Mouse (Mus musculus) urinary bladder, postnatal 0 days (tissue): Measurements from ENCODE around the gene Cep72. TPM values are rescaled to one million over a fixed set of nuclear protein-coding genes. Genes with fewer than 3 reads are reported as not detected.

ENCODE experiments used
- polyA plus RNA-seq: library from polyadenylated mRNA; unstranded; fragments of >200 nt; fragmentation: Nextera tagmentation; extraction: Ambion mirVana; gene quantifications from 2 replicates; pipeline ENCODE4 v1.2.1, GENCODE M21; 2015

Gene Cep72
- polyA plus RNA-seq, result 11.8 and 15.2 TPM in 2 replicates

DNA sequence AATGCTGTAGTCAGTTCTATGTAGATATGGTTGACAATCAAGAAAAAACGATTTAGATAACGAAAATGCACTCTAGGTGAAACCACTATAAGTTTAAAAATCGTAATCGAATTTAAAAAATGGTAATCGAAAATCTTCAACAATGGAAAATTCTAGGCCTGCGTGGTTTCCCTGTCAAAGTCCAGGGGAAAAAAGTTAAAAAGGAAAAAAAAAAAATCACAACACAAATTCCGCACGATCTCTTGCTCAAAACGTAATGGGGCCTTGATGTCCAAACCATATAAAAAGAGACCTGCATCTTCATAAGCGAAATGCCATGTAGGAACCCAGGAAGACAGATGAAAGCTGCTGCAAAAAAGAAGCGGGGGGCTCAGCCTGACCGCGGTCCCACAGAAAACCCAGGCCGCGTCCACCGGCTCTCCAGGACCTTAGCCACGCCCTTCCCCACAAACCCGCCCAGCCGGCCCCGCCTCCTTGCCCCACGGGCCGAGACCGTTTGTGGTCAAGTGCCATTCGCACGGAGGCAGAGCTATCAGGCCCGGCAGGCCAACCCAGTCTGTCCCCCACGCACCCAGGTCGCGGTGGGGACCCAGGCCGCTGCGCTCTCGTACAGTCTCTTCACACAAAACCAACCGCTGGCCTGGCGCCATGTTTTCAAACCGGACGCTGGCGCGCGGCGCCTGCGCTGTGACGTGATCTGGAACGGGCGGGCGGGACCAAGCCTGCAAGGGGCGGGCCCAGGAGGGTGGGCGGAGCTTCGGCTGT is at the start of gene Cep72:
Gene Cep72, minus strand, starts transcription at position 687 of the 765 bp plus-strand sequence.

DNA sequence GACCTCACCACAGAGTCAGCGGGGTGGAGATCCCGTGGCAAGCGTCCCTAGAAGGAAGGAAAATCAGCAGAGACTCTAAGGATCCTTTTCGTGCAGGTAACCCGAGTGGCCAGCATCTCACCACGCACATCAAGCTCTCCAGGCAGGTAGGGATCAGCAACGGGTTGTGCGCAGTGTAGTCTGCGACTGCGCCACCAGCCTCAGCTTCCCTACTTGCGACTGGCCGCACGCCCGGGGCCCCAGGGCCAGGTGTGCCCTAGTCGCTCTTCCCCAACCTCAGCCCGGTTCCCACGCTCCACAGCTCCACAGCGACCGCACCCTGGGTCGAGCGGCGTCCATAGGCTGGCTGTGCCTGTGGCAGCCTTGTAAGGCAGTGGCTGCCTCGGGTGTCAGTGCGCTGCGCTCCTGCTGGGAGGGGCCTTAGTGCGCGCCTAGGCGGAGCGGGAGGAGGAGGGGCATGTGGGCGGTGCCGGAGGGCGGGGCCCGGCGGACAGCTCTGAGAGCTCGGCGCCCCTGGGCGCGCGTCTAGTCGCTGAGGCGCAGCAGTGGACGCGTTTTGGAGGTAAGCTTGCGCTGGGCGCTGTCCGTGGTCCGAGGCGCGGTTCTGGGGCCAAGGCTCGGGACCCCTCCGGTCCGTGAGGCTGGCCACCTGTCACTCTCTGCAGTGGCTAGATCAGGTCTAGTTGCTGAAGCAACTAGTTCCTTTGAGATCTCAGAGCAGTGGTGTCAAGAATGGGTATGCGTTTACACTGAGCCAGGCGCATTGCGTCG is 53.0 kb downstream of the Cep72 start, which contains the start of gene Tppp:
Gene Tppp, plus strand, starts transcription at position 460 of the 771 bp plus-strand sequence.

Other genes starting within 250 kb of the Cep72 start
- 42.0 and 44.6 TPM in 2 replicates for gene Nkd2, start 214.7 kb downstream of the Cep72 start, polyA plus RNA-seq
- gene Trip13, start 124.5 kb downstream of the Cep72 start, polyA plus RNA-seq, result 10.3 and 11.8 TPM in 2 replicates
- gene Brd9, start 124.5 kb downstream of the Cep72 start, polyA plus RNA-seq, result 26.8 and 30.6 TPM in 2 replicates
- not detected in 2 replicates for gene Zdhhc11, start 98.4 kb downstream of the Cep72 start, polyA plus RNA-seq
- 15.6 and 19.9 TPM in 2 replicates for gene Tppp, start 52.9 kb downstream of the Cep72 start, polyA plus RNA-seq
- 0.02 TPM in 1 of 2 replicates, not detected in the other for gene Slc9a3, start 59.2 kb upstream of the Cep72 start, polyA plus RNA-seq
- gene Exoc3, start 146.4 kb upstream of the Cep72 start, polyA plus RNA-seq, result 47.4 and 48.3 TPM in 2 replicates
- gene Ahrr, start 230.0 kb upstream of the Cep72 start, polyA plus RNA-seq, result 1.1 and 1.4 TPM in 2 replicates